ENCODE assay signal across 8 mouse cellular contexts in genomic region chrX:135795591-135796304, GRCm38 (mm10). TPM values are rescaled to one million over a fixed set of nuclear protein-coding genes. Genes with fewer than 3 reads are reported as not detected.
A peak's percentile ranks its signal among the peaks of the same experiment; 100 is the strongest.
DNase-seq lines count a peak whose midpoint lies in the region; ATAC-seq and TF ChIP-seq lines count a peak whose summit lies in the region.
"Not testable (repeated sequence)": the region's sequence is repeated elsewhere in the genome, so short reads cannot be mapped to it uniquely, and the experiment has no call there.

No protein-coding gene starts in this region.

- peak; percentile 66 for ATAC-seq in intestine, postnatal 0 days

- H3K9ac ChIP-seq in intestine, postnatal 0 days (ENCODE audit: low read depth, low read length) = not testable (repeated sequence)

- H3K4me1 ChIP-seq in intestine, postnatal 0 days (replicated peaks; ENCODE audit: control insufficient read depth, insufficient read depth, low read length) = not testable (repeated sequence)

- intact Hi-C loops in left cerebral cortex, postnatal 10 days (cut with DNase I) = not testable (repeated sequence)

- not testable (repeated sequence) for TF ChIP-seq CTCF in intestine, postnatal 0 days (IDR thresholded peaks at IDR 0.05; ENCODE audit: low read depth)

- peak overlapping the region; percentile 37 for H3K4me3 ChIP-seq in intestine, postnatal 0 days (ENCODE audit: low read depth, low read length)

- 30% methylated on average over 25 of the region's 27 CpGs for WGBS in intestine, postnatal 0 days

- DNase-seq in adrenal gland, postnatal 10 days = peak; percentile 58
- DNase-seq in embryo, embryonic 11.5 days (ENCODE audit: low read depth, low spot score) = peak; percentile 29
- DNase-seq in heart, adult 11 months = peak; percentile 95
- peak; percentile 46 to 82 for DNase-seq in left cerebral cortex, postnatal 10 days (ENCODE audit: extremely low spot score in 1 of 2, low spot score in 2 of 2)
- DNase-seq in lung, postnatal 36 days = peak; percentile 14
- peak; percentile 70 for DNase-seq in retina, embryonic 14.5 days (ENCODE audit: low spot score)
- peak; percentile 13 for DNase-seq in urinary bladder, postnatal 14 days (ENCODE audit: low spot score)

- peak overlapping the region; percentile 60 for H3K4me2 ChIP-seq in intestine, postnatal 0 days (replicated peaks; ENCODE audit: low read depth)

- H3K36me3 ChIP-seq in intestine, postnatal 0 days (ENCODE audit: control insufficient read depth, insufficient read depth) = not testable (repeated sequence)

- not testable (repeated sequence) for H3K9me3 ChIP-seq in intestine, postnatal 0 days (ENCODE audit: control insufficient read depth)

- not testable (repeated sequence) for H3K27me3 ChIP-seq in intestine, postnatal 0 days (replicated peaks; ENCODE audit: control insufficient read depth, insufficient read depth, low read length)

- not testable (repeated sequence) for H3K27ac ChIP-seq in intestine, postnatal 0 days (ENCODE audit: low read depth, low read length)

RNA-seq across cellular contexts. Expression of gene Bhlhb9, which starts 1.6 kb away (rescaled TPM):
- 10 to 100 TPM; 25.1 to 33.5 TPM for total RNA-seq in adrenal gland, postnatal 10 days (2021)
- 9.2 and 10.0 TPM in 2 replicates for polyA plus RNA-seq in intestine, postnatal 0 days (2015; fragmentation: Nextera tagmentation; extraction: Ambion mirVana)
- 10 to 100 TPM; 79.2 to 81.4 TPM for total RNA-seq in left cerebral cortex, postnatal 10 days (2021)

RNA-seq across cellular contexts. Expression of gene Gprasp2, which starts 43.1 kb away (rescaled TPM):
- 10 to 100 TPM; 14.8 to 21.6 TPM for total RNA-seq in adrenal gland, postnatal 10 days (2021)
- 4.7 and 5.6 TPM in 2 replicates for polyA plus RNA-seq in intestine, postnatal 0 days (2015; fragmentation: Nextera tagmentation; extraction: Ambion mirVana)
- 100 to 1,000 TPM; 175 to 191 TPM for total RNA-seq in left cerebral cortex, postnatal 10 days (2021)

RNA-seq across cellular contexts. Expression of gene Armcx5, which starts 53.2 kb away (rescaled TPM):
- total RNA-seq in adrenal gland, postnatal 10 days (2021) = 10 to 100 TPM in 1 of 2 experiments, 1 to 10 TPM in 1; 9.0 to 13.9 TPM
- 4.3 and 4.8 TPM in 2 replicates for polyA plus RNA-seq in intestine, postnatal 0 days (2015; fragmentation: Nextera tagmentation; extraction: Ambion mirVana)
- total RNA-seq in left cerebral cortex, postnatal 10 days (2021) = 10 to 100 TPM; 31.5 to 33.7 TPM

RNA-seq across cellular contexts. Expression of gene Gprasp1, which starts 53.2 kb away (rescaled TPM):
- 10 to 100 TPM; 42.7 to 57.9 TPM for total RNA-seq in adrenal gland, postnatal 10 days (2021)
- polyA plus RNA-seq in intestine, postnatal 0 days (2015; fragmentation: Nextera tagmentation; extraction: Ambion mirVana) = 11.0 and 12.5 TPM in 2 replicates
- 100 to 1,000 TPM; 352 to 384 TPM for total RNA-seq in left cerebral cortex, postnatal 10 days (2021)

Comparison
In these comparisons a context has a peak if more than half of its experiments do, and no peak if none do; other contexts are left out.
1. DNase-seq: peak in every context shown above with its lines; median percentile 95 in heart, adult 11 months; 70 in retina, embryonic 14.5 days; 64 in left cerebral cortex, postnatal 10 days; 58 in adrenal gland, postnatal 10 days; 29 in embryo, embryonic 11.5 days; 14 in lung, postnatal 36 days; 13 in urinary bladder, postnatal 14 days.
2. RNA of gene Gprasp2, which starts 43.1 kb away (total RNA-seq): 175 to 191 TPM in left cerebral cortex, postnatal 10 days; 14.8 to 21.6 TPM in adrenal gland, postnatal 10 days; every median in the first group is over 4 times any median in the second.